Mouse (Mus musculus): ENCODE results near the gene Tdrd9. TPM values are rescaled to one million over a fixed set of nuclear protein-coding genes. Genes with fewer than 3 reads are reported as not detected.
"Not testable (repeated sequence)": the region's sequence is repeated elsewhere in the genome, so short reads cannot be mapped to it uniquely, and the experiment has no call there.

The Tdrd9 gene
- polyA plus RNA-seq, 1 experiment from 2014 or later: 0.98 TPM

- H3K4me2 ChIP-seq (replicated peaks); H3K9ac ChIP-seq; H3K4me3 ChIP-seq; H3K27me3 ChIP-seq; H3K9me3 ChIP-seq; H3K36me3 ChIP-seq: not testable (repeated sequence)
- 73% methylated on average over 18 of the region's 20 CpGs for WGBS
- ATAC-seq (ENCODE audit: low FRiP score, low read depth): peak; percentile 38
- Histone ChIP-seq H3K4me1 (peaks cover 19% of the 10 kb centered on the region), H3K27ac (peak overlapping the region; percentile 33; the same call in 1 of the 2 replicates)
Observed at GRCm38 (mm10) chr12:111944065-111944987, 27.0 kb upstream of the Tdrd9 start.

DNA sequence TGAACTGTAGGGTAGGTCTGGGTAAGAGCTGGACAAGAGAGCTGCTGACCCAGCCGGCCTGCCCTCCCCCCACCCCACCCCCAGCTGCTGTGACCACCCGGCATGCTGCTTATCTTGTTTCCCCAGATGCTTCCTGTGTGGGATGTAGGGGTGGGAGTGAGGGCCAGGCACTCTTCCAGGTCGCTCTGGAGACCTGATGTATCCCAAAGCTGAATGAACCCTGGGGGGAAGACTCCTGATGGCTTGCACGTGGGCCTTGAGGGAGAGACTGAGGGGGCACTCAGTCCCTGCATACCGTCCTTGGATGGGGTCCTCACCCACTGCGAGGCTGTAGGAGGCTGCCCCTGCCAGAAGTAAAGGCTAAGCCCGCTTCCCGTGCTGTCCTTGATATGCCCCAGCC is 26.2 kb upstream of the Tdrd9 start:
- H3K9ac ChIP-seq: no peak overlapping the region
- no peak overlapping the region for H3K4me3 ChIP-seq
- H3K4me2 ChIP-seq (replicated peaks): no peak overlapping the region
- H3K9me3 ChIP-seq: no peaks in the 10 kb centered on the region
- H3K36me3 ChIP-seq: no peaks in the 10 kb centered on the region
- H3K27me3 ChIP-seq: no peaks in the 10 kb centered on the region
- no peak for ATAC-seq (ENCODE audit: low FRiP score, low read depth)
- H3K27ac ChIP-seq: peak overlapping the region; percentile 67; the same call in 1 of the 2 replicates
- WGBS: 53% methylated on average over 8 of the region's 8 CpGs
- peaks cover 16% of the 10 kb centered on the region for H3K4me1 ChIP-seq

GRCm38 (mm10) chr12:111945765-111946655 is 25.3 kb upstream of the Tdrd9 start:
- 68% methylated on average over 11 of the region's 15 CpGs for WGBS
- H3K4me3 ChIP-seq; H3K4me2 ChIP-seq (replicated peaks); H3K27me3 ChIP-seq; H3K9ac ChIP-seq; H3K9me3 ChIP-seq; H3K36me3 ChIP-seq: not testable (repeated sequence)
- peak; percentile 62 for ATAC-seq (ENCODE audit: low FRiP score, low read depth)
- Histone ChIP-seq H3K27ac (peak overlapping the region; percentile 67; the same call in 1 of the 2 replicates), H3K4me1 (peaks cover 13% of the 10 kb centered on the region)

DNA sequence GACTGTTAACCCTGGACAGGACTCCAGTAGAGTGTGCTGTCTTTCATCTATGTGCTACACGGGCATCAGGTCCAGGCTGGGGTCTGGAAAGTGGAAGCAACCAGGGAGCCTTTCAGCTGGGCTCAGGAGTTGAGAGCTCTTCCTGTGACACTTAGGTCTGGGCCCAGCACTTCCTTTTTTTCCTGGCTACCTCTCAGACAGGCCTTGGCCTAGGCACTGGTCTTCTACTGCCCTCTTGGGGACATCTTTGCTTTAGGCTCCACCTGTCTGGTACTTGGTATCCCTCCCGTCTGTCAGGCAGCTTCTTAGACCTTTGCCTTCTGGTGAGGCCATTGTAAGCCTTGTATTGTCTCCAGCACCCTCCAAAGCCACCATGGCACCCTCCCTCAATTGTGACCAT is 24.6 kb upstream of the Tdrd9 start:
- WGBS: 41% methylated on average over 2 of the region's 2 CpGs
- no peak overlapping the region for H3K4me3 ChIP-seq
- peaks cover 18% of the 10 kb centered on the region for H3K4me1 ChIP-seq
- H3K27me3 ChIP-seq: no peaks in the 10 kb centered on the region
- no peaks in the 10 kb centered on the region for H3K36me3 ChIP-seq
- no peak overlapping the region for H3K9ac ChIP-seq
- no peak overlapping the region; the same call in 1 of the 2 replicates for H3K27ac ChIP-seq
- no peaks in the 10 kb centered on the region for H3K9me3 ChIP-seq
- H3K4me2 ChIP-seq (replicated peaks): no peak overlapping the region
- no peak for ATAC-seq (ENCODE audit: low FRiP score, low read depth)

DNA sequence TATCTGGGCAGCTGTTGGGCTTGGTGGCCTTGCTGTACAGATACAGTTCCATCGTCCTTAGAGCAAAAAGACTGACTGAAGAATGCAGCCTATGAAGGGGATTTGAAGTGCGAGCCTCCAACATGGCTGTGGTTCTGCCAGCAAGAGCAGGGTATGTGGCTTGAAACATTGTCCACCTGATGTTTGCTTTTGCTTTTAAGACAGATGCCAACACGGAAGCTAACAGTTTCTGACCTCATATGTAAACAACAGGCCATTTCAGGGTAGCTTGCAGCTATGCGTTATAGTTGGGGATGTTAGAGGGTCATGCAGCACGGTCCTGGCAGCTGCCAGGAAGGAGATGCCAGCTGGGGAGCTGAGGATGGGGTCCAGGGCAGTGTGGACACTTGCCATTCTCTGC is 20.9 kb upstream of the Tdrd9 start:
- H3K9me3 ChIP-seq: no peaks in the 10 kb centered on the region
- H3K4me3 ChIP-seq: no peak overlapping the region
- H3K27me3 ChIP-seq: no peaks in the 10 kb centered on the region
- WGBS: 74% methylated on average over 5 of the region's 5 CpGs
- no peak overlapping the region for H3K27ac ChIP-seq
- no peak overlapping the region for H3K4me2 ChIP-seq (replicated peaks)
- no peak overlapping the region for H3K9ac ChIP-seq
- H3K4me1 ChIP-seq: peaks cover 12% of the 10 kb centered on the region
- no peaks in the 10 kb centered on the region for H3K36me3 ChIP-seq
- no peak for ATAC-seq (ENCODE audit: low FRiP score, low read depth)

- WGBS: 36% methylated on average over 5 of the region's 5 CpGs
- no peaks in the 10 kb centered on the region for H3K27me3 ChIP-seq
Observed at GRCm38 (mm10) chr12:111951701-111952100, 19.7 kb upstream of the Tdrd9 start.

DNA sequence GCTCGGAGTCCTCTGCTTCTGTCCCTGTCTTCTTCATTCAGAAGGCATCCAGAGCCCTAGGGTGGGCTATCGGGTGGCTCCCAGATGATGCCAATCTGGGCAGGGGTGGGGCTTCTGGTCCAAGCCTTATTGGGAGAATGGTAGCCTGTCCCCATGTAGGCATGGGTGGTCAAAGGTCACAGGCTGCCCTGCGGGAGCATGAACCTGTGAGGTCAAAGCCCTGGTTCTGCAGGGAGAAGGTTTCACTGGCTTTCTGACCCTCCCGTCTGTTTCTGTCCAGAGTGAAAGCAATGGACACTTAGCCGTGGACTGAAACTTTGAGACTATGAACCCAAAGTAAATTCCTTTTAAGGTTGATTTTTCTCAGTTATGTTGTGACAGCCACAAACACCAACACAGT is 15.2 kb upstream of the Tdrd9 start:
- Histone ChIP-seq H3K9me3 (0 out of 2 replicates have a peak, but pooled peaks cover 5% of the 10 kb centered on the region), H3K4me3 (no peak overlapping the region), H3K36me3 (peaks cover 21% of the 10 kb centered on the region), H3K4me2 (replicated peaks) (no peak overlapping the region), H3K27me3 (no peaks in the 10 kb centered on the region), H3K9ac (0 out of 2 replicates have a peak overlapping the region, but pooled peaks have one; percentile 13), H3K27ac (no peak overlapping the region), H3K4me1 (peaks cover 11% of the 10 kb centered on the region)
- WGBS: 82% methylated on average over 5 of the region's 5 CpGs
- ATAC-seq (ENCODE audit: low FRiP score, low read depth): no peak

More at GRCm38 (mm10) chr12:111951701-111952100, 19.7 kb upstream of the Tdrd9 start:
- no peak overlapping the region for H3K4me3 ChIP-seq
- H3K36me3 ChIP-seq: no peaks in the 10 kb centered on the region
- peaks cover 11% of the 10 kb centered on the region for H3K4me1 ChIP-seq
- no peak for ATAC-seq (ENCODE audit: low FRiP score, low read depth)
- H3K4me2 ChIP-seq (replicated peaks): no peak overlapping the region
- no peaks in the 10 kb centered on the region for H3K9me3 ChIP-seq
- no peak overlapping the region for H3K9ac ChIP-seq
- H3K27ac ChIP-seq: no peak overlapping the region

DNA sequence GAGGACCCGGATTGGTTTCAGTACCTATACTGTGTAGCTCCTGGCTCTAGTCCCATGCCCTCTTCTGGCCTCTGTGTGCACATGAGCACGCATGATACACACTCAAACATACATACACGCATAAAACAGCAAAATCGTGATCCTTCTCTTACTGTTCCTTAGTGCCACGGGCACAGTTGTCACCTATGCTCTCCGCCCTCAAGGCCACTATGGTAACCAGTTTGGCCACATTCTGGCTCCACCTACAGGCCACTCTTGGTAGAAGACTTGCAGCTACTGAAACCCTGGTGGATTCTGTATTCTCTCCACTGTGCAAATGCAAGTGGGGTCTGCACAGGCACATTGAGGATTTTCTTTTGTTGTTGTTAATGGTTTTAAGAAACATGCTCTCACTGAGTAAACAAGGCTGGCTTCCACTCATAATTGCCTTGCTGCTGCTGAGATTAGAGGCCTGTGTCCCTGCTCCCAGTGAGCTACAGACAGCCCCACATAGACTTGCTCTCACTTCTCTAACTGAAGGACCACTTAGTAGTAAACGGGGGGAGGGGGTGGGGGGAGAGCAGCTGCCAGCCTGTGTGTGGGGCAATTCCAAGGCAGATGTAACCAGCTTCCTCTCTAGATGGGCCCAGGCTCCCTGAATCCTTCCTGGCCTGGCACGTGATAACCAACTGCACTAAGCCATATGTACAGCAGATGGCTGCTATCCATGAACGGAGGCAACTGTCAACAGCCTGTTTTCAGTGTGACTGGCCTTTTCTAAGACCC is 13.1 kb upstream of the Tdrd9 start:
- H3K27me3 ChIP-seq: no peaks in the 10 kb centered on the region
- 40% methylated on average over 9 of the region's 9 CpGs for WGBS
- no peaks in the 10 kb centered on the region for H3K4me1 ChIP-seq
- H3K9me3 ChIP-seq: 0 out of 2 replicates have a peak, but pooled peaks cover 5% of the 10 kb centered on the region
- H3K27ac ChIP-seq: no peak overlapping the region
- H3K4me3 ChIP-seq: no peak overlapping the region
- H3K9ac ChIP-seq: 0 out of 2 replicates have a peak overlapping the region, but pooled peaks have one; percentile 19
- ATAC-seq (ENCODE audit: low FRiP score, low read depth): 0 out of 2 replicates have a peak, but pooled peaks have one; percentile 32
- H3K4me2 ChIP-seq (replicated peaks): no peak overlapping the region
- peaks cover 40% of the 10 kb centered on the region for H3K36me3 ChIP-seq

- Histone ChIP-seq H3K27me3 (no peaks in the 10 kb centered on the region), H3K9ac (no peak overlapping the region), H3K4me3 (no peak overlapping the region), H3K4me1 (peaks cover 14% of the 10 kb centered on the region), H3K9me3 (0 out of 2 replicates have a peak, but pooled peaks cover 5% of the 10 kb centered on the region), H3K27ac (no peak overlapping the region), H3K4me2 (replicated peaks) (no peak overlapping the region), H3K36me3 (peaks cover 51% of the 10 kb centered on the region)
- WGBS: 88% methylated on average over 5 of the region's 5 CpGs
- no peak for ATAC-seq (ENCODE audit: low FRiP score, low read depth)
Observed at GRCm38 (mm10) chr12:111963339-111963738, 8.0 kb upstream of the Tdrd9 start.

DNA sequence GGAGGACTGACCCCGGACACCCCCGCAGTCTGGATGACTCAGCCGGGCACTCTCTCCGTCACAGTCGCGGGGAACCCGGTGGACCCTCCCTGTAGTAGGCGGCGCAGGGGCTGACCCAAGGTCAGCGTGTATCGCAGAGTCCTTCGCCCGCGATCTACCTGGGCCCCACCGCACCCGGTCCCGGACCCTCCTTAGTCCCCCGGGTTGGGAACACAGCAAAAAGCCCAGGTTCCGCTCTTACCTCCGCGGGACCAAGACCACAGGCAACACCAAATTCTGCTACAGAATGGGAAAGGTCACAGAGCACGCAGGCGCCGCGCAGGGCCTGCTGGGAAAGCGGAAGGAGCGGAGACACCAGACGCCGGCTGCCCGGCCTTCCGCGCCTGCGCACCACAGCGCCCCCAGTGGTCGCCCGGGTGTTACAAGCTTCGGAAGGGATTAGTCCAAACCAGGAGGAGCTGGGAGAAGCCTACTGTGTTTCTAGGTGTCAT is 4.6 kb upstream of the Tdrd9 start, which contains the start of gene Atp5mpl:
Atp5mpl (minus strand) TSS at position 295 of the 491 bp plus-strand sequence.
- Histone ChIP-seq H3K9ac (peak within 1 kb of the TSS; percentile 94), H3K9me3 (no peaks in the 10 kb centered on the region), H3K27me3 (no peaks in the 10 kb centered on the region), H3K36me3 (peaks cover 25% of the 10 kb centered on the region), H3K4me3 (peak within 1 kb of the TSS; percentile 93), H3K4me2 (replicated peaks) (peak within 1 kb of the TSS; percentile 96), H3K4me1 (peaks cover 14% of the 10 kb centered on the region), H3K27ac (no peak within 1 kb of the TSS)
- ATAC-seq (ENCODE audit: low FRiP score, low read depth): peak; percentile 91
- WGBS: under 1% methylated on average over 37 of the region's 37 CpGs

- no peak overlapping the region for H3K4me3 ChIP-seq
- H3K9me3 ChIP-seq: peaks cover 4% of the 10 kb centered on the region; the same call in 1 of the 2 replicates
- no peaks in the 10 kb centered on the region for H3K36me3 ChIP-seq
- no peak overlapping the region for H3K27ac ChIP-seq
- H3K9ac ChIP-seq: no peak overlapping the region
- H3K4me1 ChIP-seq: peaks cover 13% of the 10 kb centered on the region
- no peak overlapping the region for H3K4me2 ChIP-seq (replicated peaks)
- ATAC-seq (ENCODE audit: low FRiP score, low read depth): no peak
- H3K27me3 ChIP-seq: no peaks in the 10 kb centered on the region
- 76% methylated on average over 4 of the region's 4 CpGs for WGBS
Observed at GRCm38 (mm10) chr12:111970085-111970484, 1.3 kb upstream of the Tdrd9 start.
